Mouse (Mus musculus) cortical plate, adult 2 months (tissue): ENCODE results near the gene Diaph3.

Source experiments
- CTCF ChIP-seq: fragments of 200-500 bp; IDR thresholded peaks from 2 replicates; pipeline ENCODE4 v1.5.1; 2011; ENCODE audit warnings: mild to moderate bottlenecking, control low read depth, low read length; ENCODE audit not compliant: insufficient read depth; ENCODE audit errors: extremely low read depth
- POLR2A ChIP-seq: fragments of 200-500 bp; IDR thresholded peaks from 2 replicates; pipeline ENCODE4 v1.6.1; 2011; ENCODE audit warnings: mild to moderate bottlenecking, low read length, control low read depth; ENCODE audit not compliant: insufficient read depth; ENCODE audit errors: extremely low read depth

DNA sequence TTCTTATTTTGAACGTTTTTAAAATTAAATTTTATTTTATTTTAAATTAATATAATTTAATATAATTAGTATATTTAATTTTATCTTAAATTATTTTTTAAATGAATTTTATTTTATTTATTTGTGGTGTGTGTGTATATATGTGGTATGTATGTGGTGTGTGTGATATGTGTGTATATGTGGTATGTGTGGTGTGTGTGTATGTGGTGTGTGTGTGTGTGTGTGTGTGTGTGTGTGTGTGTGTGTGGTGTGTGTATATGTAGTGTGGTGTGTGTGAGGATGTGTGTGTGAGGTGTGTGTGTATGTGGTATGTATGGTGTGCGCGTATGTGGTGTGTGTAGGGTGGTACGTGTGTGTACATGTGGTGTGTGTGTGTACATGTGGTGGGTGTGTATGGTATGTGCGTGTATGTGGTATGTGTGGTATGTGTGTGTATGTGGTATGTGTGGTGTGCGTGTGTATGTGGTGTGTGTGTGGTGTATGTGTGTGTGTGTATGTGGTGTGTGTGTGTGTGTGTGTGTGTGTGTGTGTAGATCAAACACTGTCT lies 505.4 kb downstream of the Diaph3 start:
- no peak for TF ChIP-seq CTCF
- no peak for TF ChIP-seq POLR2A
